Mouse (Mus musculus) adrenal gland, postnatal 4 days (tissue): ENCODE measurements around the gene March8. TPM values are rescaled to one million over a fixed set of nuclear protein-coding genes. Genes with fewer than 3 reads are reported as not detected.

Experiments
- DNase-seq, 2 experiments: peaks; one replicate each; pipeline ENCODE4 v3.0.0; 2021 to 2022; ENCODE audit warnings: low spot score in 2 of 2, mixed read lengths in 2 of 2
- total RNA-seq, 2 experiments: library from RNA; stranded (reverse); gene quantifications; 2 replicates each; pipeline ENCODE4 v1.2.3; 2021

March8 gene
- total RNA-seq, 2 experiments from 2014 or later: 80.1 to 98.6 TPM

DNA sequence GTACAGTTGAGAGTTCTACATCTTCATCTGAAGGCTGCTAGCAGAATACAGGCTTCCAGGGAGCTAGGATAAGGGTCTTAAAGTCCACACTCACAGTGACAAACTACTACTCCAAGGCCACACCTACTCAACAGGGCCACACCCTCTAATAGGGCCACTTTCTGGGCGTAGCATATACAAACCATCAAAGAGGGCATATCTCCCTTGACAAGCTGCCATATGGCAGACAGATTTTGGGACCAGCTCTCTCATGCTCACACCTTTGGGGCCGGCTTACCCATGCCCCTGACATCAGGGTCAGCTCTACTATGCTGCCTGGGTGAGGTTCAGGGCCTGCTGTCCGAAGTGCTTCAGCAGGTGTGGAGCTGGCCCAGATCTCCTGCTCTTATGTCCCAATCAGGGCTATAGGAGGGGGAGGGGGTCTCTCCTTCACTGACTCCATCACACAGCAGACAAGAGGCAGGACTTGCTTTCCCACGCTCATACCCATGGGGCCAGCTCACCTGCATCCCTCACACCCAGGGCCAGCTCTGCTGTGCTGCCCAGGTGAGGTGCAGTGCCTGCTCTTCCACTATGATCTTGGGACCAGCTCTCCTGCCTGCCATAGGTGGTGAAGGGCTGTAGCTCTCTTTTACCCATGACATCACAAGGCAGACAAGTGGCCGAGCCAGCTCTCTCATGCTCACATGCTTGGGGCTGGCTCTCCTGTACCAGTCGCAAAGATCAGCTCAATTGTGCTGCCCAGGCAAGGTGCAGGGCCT, 32.6 kb downstream of the March8 start:
- no peak for DNase-seq

GRCm38 (mm10) chr6:116371500-116371899, 33.7 kb downstream of the March8 start:
- no peak for DNase-seq

DNA sequence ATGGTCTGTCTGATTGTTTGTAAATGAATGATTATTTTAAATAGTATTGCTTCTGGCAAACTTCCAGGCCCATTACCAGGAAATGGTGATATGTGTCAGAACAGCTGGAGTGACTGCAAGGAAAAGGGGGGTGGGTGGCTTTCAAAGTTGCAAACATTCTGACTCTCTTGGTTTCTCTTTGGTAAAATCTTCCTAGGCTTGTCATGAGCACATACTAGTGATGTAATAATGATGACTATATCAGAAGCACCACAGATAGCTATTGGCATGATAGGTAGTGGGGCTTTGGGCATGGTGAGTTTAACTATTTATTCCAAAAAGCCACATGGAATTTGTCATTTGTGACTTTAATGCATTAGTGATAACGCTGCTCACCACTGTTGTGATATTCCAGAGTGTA, 36.3 kb downstream of the March8 start:
- no peak for DNase-seq

- DNase-seq: no peak
Measured at GRCm38 (mm10) chr6:116374618-116375017, 36.8 kb downstream of the March8 start.

DNA sequence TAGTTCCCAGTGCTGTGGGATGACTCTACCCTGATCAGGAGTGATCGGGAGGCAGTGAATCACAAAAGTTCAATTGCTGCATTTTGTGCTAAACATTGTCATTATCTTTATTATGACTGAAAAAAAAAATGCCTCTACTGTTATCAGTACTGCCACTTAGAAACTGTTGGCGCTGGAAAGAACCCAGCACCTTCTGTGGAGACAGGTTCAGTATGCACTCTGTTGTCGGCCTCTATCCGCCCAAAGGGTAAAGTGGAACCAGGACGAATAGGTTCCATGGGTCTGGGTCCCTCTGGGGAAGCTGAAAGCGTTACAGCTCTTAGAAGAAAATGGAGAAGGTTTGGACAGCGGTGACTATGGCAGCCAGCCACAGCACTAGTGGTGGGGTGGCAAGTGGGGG, 41.1 kb downstream of the March8 start:
- DNase-seq: no peak

GRCm38 (mm10) chr6:116380157-116380556, 42.3 kb downstream of the March8 start:
- DNase-seq: no peak

DNA sequence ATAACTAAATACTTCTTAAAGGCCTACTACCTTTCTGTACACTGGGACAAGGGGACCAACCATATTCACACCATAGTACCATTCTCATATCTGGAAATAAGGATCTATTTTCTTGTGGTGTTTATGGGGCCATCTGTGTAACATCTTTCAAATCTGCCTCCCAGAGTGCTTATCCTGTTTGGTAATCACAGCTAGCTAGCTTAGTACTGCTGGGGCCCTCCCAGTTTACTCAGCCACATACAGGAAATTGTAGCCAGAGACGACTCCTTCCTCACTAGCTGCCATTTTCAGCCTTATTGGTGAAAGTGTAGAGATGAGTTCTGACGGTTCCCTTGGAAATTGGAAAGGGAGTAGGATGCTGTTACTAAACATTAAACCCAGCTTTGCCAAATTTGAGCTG, 43.8 kb downstream of the March8 start:
- DNase-seq: no peak

- DNase-seq: no peak
Measured at GRCm38 (mm10) chr6:116383582-116383981, 45.8 kb downstream of the March8 start.

DNA sequence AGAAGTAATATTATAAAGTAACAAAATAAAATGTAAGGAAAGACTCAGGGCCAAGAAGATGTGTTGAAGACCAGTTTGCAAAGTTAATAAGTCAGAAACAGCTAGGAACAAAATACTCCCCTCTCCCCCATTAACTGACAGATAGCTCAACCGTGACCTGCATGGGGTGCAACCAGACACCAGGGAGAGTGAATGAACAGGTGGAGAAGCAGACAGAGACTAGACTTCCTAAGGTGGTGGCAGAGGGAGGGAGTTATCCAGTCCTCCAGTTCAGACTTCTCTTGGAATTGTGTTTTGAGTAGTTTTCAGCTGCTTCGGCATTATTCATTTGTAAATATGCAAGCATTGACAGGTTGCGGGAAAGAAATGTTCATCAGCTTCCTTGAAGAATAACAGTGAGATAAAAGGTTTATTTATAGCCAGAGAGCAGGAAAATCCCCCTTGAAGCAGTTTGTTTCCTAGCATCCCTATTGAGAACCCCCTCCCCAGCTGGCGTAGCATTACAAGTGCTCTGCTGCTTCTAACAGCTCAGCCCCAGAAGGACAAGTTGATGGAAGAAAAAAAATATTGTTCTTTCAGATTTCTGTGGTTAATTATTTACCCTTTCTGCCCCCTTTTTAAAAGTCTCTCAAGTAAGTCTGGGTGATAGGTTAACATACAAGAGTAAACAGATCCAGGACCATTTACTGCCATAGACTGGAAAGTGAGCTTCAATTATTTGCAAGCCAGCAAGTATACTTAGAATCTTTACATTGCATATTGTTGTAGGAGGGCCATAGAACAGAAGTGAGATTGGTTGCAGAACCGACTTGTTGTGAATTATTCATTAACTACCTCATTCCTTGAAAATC, 47.6 kb downstream of the March8 start:
- DNase-seq: no peak

GRCm38 (mm10) chr6:116386045-116386415, 48.2 kb downstream of the March8 start:
- DNase-seq: no peak

DNA sequence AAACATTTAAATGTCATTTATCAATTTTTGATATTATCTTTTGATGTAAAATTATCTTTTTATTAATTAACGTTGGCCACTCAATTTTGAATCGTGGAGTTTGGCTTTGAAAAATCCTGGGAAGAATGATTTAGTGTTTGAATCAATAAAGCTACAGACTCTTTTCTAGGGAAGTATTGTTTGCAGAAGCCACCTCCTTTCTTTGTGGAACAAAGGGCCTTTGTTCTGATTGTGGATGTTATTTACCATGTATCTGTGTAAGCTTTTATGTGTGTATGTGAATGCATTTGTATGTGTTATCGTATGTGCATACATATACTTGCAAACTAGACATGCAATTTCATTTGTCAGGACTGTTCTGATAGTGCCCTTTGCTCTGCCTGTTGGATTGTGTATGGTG, 48.7 kb downstream of the March8 start:
- no peak for DNase-seq

DNA sequence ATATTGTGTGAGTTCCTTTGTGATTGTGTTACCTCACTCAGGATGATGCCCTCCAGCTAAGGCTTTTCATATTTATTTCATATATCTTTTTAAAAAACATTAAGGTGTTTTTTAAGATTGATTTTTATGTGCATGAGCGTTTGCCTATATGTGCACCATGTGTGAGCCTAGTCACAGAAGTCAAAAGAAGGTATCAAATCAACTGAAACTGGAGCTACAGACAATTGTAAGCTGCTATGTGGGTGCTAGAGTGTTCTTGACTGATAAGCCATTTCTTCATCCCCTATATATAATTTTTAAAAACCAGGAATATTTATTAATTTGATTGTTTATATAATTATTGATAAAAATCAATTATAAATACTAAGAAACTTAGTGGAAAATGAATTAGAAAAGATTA, 50.2 kb downstream of the March8 start:
- no peak for DNase-seq

DNA sequence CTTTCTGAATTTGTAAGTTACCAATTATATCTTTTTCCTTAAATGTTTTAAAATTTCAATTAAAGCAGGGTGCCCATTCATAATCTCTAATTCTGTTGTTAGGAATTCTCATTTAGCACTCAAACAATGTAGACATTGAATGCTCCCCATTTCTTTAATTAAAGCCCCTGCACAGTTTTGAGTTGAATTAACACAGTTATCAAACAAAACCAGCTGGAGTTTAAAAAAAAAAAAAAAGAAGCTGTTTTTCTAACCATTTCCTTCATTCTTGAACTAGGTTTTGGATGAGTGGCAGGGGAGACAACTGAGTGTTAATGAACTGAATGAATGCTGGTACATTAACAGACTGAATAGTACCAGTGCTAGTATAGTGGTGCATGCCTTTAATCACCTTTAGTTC, 51.7 kb downstream of the March8 start:
- DNase-seq: no peak

DNA sequence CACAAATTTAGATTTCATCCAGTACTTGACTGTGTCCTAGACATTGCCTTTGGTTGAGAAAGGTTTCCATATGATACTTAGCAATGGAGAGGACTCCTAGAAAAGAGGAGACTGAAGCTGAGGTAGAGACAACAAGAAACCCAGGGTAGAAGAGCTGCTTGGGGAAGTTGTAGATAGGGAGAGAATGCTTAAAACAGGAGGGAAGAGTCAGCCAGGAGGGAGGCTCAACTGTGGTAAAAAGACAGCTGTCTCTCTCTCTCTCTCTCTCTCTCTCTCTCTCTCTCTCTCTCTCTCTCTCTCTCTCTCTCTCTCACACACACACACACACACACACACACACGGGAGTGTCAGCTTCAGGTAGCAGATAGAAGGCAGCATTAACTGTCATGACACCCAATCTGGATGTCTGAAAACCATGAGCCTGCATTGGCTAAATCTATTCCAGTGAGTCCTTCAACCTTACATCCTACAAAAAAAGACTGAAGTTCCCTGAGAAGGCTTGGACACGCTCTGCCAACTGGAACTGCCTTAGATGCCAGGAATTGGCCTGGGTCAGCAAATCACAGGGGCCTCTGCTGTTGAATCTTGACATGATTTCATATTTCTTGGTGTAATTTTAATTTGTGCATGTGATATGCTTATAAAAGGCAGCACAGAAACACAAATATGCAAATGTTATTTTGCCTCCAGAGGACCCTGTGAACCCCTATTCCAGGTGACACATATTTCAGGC, 57.3 kb downstream of the March8 start:
- DNase-seq: no peak

DNA sequence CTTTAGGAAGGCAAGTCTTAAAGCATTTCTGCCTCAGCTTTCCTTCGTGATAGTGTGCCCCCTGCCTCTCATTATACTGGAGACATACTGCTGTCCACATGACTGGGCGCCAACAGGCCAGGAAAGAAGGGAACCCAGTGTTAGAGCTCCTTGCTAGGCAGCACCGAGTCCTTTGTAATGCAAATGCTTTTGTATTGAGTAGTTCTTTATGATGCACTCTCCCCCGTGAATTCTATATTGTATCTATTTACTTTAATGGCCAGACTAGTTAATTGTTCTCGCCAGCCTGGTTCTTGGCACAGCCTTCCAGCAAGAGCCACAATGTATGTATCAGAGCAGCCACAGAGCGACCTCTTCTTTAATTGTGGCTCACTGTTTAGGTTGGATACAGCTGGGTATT, 59.8 kb downstream of the March8 start:
- no peak for DNase-seq

DNA sequence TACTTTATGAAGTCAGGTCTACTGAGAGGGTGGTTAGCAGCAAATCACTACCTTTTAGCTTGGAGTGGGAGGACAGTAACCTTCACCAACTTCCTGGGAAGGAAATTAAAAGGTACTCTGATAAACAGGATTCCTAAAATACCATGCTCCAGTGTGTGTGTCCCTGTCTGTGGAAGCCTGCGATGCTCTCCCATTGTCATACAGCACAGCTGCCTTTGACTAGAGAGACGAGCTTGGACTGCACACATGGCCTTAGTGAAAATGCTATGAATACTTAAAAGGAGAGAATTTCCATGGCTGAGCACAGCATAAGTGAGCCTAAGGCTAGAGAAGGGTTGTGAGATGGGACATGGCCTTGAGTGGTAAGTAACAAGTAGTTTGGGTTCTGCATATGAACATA, 60.3 kb downstream of the March8 start:
- no peak for DNase-seq

GRCm38 (mm10) chr6:116401746-116402423, 64.1 kb downstream of the March8 start:
- DNase-seq: no peak

GRCm38 (mm10) chr6:116402426-116402825, 64.6 kb downstream of the March8 start:
- DNase-seq: no peak

- no peak for DNase-seq
Measured at GRCm38 (mm10) chr6:116405243-116405642, 67.4 kb downstream of the March8 start.

DNA sequence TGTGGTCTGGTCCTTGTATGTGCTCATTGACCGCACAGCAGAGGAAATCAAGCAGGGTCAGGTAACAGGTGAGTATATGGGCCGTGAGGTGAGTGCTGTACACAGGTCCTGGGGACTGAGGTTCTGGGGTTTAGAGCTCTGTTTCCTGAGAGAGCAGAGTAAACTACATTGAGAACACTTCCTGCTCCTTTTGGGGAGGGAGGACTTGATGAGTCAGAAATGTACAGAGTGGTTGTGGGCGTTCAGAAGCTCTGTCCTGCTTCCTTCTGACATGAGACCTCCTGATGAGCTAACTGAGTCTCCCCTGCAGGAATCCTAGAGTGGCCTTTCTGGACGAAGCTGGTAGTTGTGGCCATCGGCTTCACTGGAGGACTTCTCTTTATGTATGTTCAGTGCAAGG, 67.9 kb downstream of the March8 start:
- DNase-seq: no peak

- no peak for DNase-seq
Measured at GRCm38 (mm10) chr6:116406152-116406551, 68.3 kb downstream of the March8 start.
